Mouse (Mus musculus) heart, postnatal 0 days (tissue): ENCODE data around the gene Plcl2.

Source experiments
- CTCF ChIP-seq: IDR thresholded peaks from 2 replicates; pipeline ENCODE4 v1.5.1; 2016; ENCODE audit warnings: antibody characterized with exemption, control low read depth, low read depth
- EP300 ChIP-seq: IDR thresholded peaks from 2 replicates; pipeline ENCODE4 v1.6.1; 2016; ENCODE audit warnings: antibody characterized with exemption, low read depth

DNA sequence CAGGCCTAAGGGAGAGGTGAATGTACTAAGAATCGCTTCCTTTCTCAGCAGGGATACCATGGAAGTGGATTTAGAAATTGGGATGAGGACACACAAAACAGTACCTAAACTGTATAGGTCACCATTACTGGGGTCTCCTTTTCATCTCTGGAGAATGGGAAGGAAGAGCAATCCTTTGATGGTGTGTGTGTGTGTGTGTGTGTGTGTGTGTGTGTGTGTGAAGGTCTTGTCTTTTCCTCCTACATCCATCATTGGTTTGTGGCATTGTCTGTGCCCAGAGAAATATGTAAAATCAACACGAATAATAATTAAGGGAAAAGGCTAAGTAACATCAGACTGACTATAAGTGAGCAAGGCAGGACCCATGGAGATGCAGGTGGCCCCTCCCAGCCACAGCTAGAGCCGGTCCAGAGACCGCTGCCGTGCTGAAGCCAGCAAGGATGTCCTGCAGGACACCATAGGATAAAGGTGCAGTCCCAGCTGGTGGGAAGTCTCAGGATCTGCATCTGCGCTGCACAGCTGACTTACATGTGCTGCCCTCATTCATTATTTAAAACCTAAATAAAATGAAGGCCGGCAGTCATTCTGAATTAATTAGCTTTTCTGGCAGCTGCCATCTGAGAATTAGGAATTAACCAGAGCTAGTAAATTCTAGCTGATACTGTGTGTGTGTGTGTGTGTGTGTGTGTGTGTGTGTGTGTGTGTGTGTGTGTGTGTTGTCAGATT lies 201.5 kb downstream of the Plcl2 start:
- TF ChIP-seq CTCF (no peak), EP300 (no peak)
